Mouse (Mus musculus): ENCODE measurements at regions not wholly inside any gene's neighbourhood (a gene's known extent, or its start where the extent isn't known, plus 50 kb on each side); places are given as distances from the start of the nearest gene placed in this dataset.

- Histone ChIP-seq H3K4me3 (no peak overlapping the region), H3K9me3 (replicated peaks) (no peaks in the 10 kb centered on the region), H3K27me3 (replicated peaks) (no peaks in the 10 kb centered on the region), H3K4me2 (no peak overlapping the region), H3K4me1 (no peaks in the 10 kb centered on the region), H3K9ac (no peak overlapping the region), H3K36me3 (no peaks in the 10 kb centered on the region), H3K27ac (no peak overlapping the region)
- ATAC-seq: no peak
- WGBS (ENCODE audit: insufficient replicate concordance): 59% methylated on average over 6 of the region's 6 CpGs
Observed at GRCm38 (mm10) chr16:77384021-77384729, 217.7 kb downstream of the Gm11146 start.

GRCm38 (mm10) chr16:77382790-77383189, 219.1 kb downstream of the Gm11146 start:
- Histone ChIP-seq H3K36me3 (no peaks in the 10 kb centered on the region), H3K9me3 (replicated peaks) (no peaks in the 10 kb centered on the region), H3K4me2 (no peak overlapping the region), H3K4me3 (no peak overlapping the region), H3K9ac (no peak overlapping the region), H3K4me1 (no peaks in the 10 kb centered on the region), H3K27me3 (replicated peaks) (no peaks in the 10 kb centered on the region), H3K27ac (no peak overlapping the region)
- ATAC-seq: no peak
- WGBS (ENCODE audit: insufficient replicate concordance): 66% methylated on average over 2 of the region's 2 CpGs

- 51% methylated on average over 3 of the region's 3 CpGs for WGBS (ENCODE audit: insufficient replicate concordance)
- no peak overlapping the region for H3K9ac ChIP-seq
- no peak for ATAC-seq
Observed at GRCm38 (mm10) chr16:77372768-77373167, 229.1 kb downstream of the Gm11146 start.

GRCm38 (mm10) chr16:77369810-77370209, 232.1 kb downstream of the Gm11146 start:
- H3K27ac ChIP-seq: no peak overlapping the region
- no peak overlapping the region for H3K4me3 ChIP-seq
- no peak overlapping the region for H3K9ac ChIP-seq
- H3K27me3 ChIP-seq (replicated peaks): no peaks in the 10 kb centered on the region
- no peaks in the 10 kb centered on the region for H3K36me3 ChIP-seq
- no peaks in the 10 kb centered on the region for H3K9me3 ChIP-seq (replicated peaks)
- ATAC-seq: peak; percentile 49
- H3K4me2 ChIP-seq: no peak overlapping the region
- H3K4me1 ChIP-seq: no peaks in the 10 kb centered on the region
- WGBS (ENCODE audit: insufficient replicate concordance): 40% methylated on average over 2 of the region's 2 CpGs

More at GRCm38 (mm10) chr16:77372768-77373167, 229.1 kb downstream of the Gm11146 start:
- no peak overlapping the region for H3K27ac ChIP-seq
- no peaks in the 10 kb centered on the region for H3K27me3 ChIP-seq (replicated peaks)
- H3K4me2 ChIP-seq: no peak overlapping the region
- H3K9me3 ChIP-seq (replicated peaks): no peaks in the 10 kb centered on the region
- H3K4me1 ChIP-seq: no peaks in the 10 kb centered on the region
- H3K4me3 ChIP-seq: no peak overlapping the region
- no peaks in the 10 kb centered on the region for H3K36me3 ChIP-seq

- no peak overlapping the region for H3K4me2 ChIP-seq
- no peaks in the 10 kb centered on the region for H3K27me3 ChIP-seq (replicated peaks)
- no peak overlapping the region for H3K9ac ChIP-seq
- WGBS (ENCODE audit: insufficient replicate concordance): 22% methylated on average over 2 of the region's 2 CpGs
- no peak for ATAC-seq
- H3K4me1 ChIP-seq: no peaks in the 10 kb centered on the region
- no peaks in the 10 kb centered on the region for H3K9me3 ChIP-seq (replicated peaks)
- no peak overlapping the region for H3K4me3 ChIP-seq
- no peaks in the 10 kb centered on the region for H3K36me3 ChIP-seq
- H3K27ac ChIP-seq: no peak overlapping the region
Observed at GRCm38 (mm10) chr16:77365254-77365653, 236.6 kb downstream of the Gm11146 start.

- 55% methylated on average over 3 of the region's 3 CpGs for whole genome bisulfite sequencing (ENCODE audit: insufficient replicate concordance)
- Histone ChIP-seq H3K36me3 (no peaks in the 10 kb centered on the region), H3K9me3 (replicated peaks) (no peaks in the 10 kb centered on the region), H3K4me3 (no peak overlapping the region), H3K4me1 (no peaks in the 10 kb centered on the region), H3K4me2 (no peak overlapping the region), H3K27me3 (replicated peaks) (no peaks in the 10 kb centered on the region), H3K9ac (no peak overlapping the region), H3K27ac (no peak overlapping the region)
- ATAC-seq: no peak
Observed at GRCm38 (mm10) chr16:77364439-77364838, 237.5 kb downstream of the Gm11146 start.

- H3K4me3 ChIP-seq: no peak overlapping the region
- 82% methylated on average over 5 of the region's 5 CpGs for WGBS (ENCODE audit: insufficient replicate concordance)
Observed at GRCm38 (mm10) chr16:77359190-77359589, 242.7 kb downstream of the Gm11146 start.

GRCm38 (mm10) chr16:77355260-77355659, 246.6 kb downstream of the Gm11146 start:
- H3K27me3 ChIP-seq (replicated peaks): no peaks in the 10 kb centered on the region
- no peaks in the 10 kb centered on the region for H3K36me3 ChIP-seq
- no peak for ATAC-seq
- H3K27ac ChIP-seq: no peak overlapping the region
- no peaks in the 10 kb centered on the region for H3K4me1 ChIP-seq
- WGBS (ENCODE audit: insufficient replicate concordance): 79% methylated on average over 5 of the region's 5 CpGs
- H3K9me3 ChIP-seq (replicated peaks): no peaks in the 10 kb centered on the region
- H3K4me2 ChIP-seq: no peak overlapping the region
- no peak overlapping the region for H3K4me3 ChIP-seq
- no peak overlapping the region for H3K9ac ChIP-seq

More at GRCm38 (mm10) chr16:77359190-77359589, 242.7 kb downstream of the Gm11146 start:
- no peak overlapping the region for H3K4me2 ChIP-seq
- no peaks in the 10 kb centered on the region for H3K4me1 ChIP-seq
- H3K36me3 ChIP-seq: no peaks in the 10 kb centered on the region
- no peak for ATAC-seq
- H3K9ac ChIP-seq: no peak overlapping the region
- no peak overlapping the region for H3K27ac ChIP-seq
- no peaks in the 10 kb centered on the region for H3K27me3 ChIP-seq (replicated peaks)
- H3K9me3 ChIP-seq (replicated peaks): no peaks in the 10 kb centered on the region

- Histone ChIP-seq H3K9ac (no peak overlapping the region), H3K27ac (no peak overlapping the region), H3K4me3 (no peak overlapping the region), H3K36me3 (no peaks in the 10 kb centered on the region), H3K27me3 (replicated peaks) (no peaks in the 10 kb centered on the region), H3K4me1 (no peaks in the 10 kb centered on the region), H3K4me2 (no peak overlapping the region), H3K9me3 (replicated peaks) (no peaks in the 10 kb centered on the region)
- 71% methylated on average over 3 of the region's 3 CpGs for WGBS (ENCODE audit: insufficient replicate concordance)
- ATAC-seq: no peak
Observed at GRCm38 (mm10) chr16:77354201-77354712, 247.6 kb downstream of the Gm11146 start.

- H3K4me2 ChIP-seq: no peak overlapping the region
- no peaks in the 10 kb centered on the region for H3K27me3 ChIP-seq (replicated peaks)
- H3K27ac ChIP-seq: no peak overlapping the region
- no peak overlapping the region for H3K4me3 ChIP-seq
- H3K4me1 ChIP-seq: no peaks in the 10 kb centered on the region
- H3K36me3 ChIP-seq: no peaks in the 10 kb centered on the region
- H3K9ac ChIP-seq: no peak overlapping the region
- WGBS (ENCODE audit: insufficient replicate concordance): 35% methylated on average over 7 of the region's 7 CpGs
- ATAC-seq: no peak
- no peaks in the 10 kb centered on the region for H3K9me3 ChIP-seq (replicated peaks)
Observed at GRCm38 (mm10) chr16:77346128-77346527, 255.8 kb downstream of the Gm11146 start.

- WGBS (ENCODE audit: insufficient replicate concordance): 66% methylated on average over 6 of the region's 6 CpGs
- no peaks in the 10 kb centered on the region for H3K36me3 ChIP-seq
- no peak overlapping the region for H3K4me2 ChIP-seq
- H3K9ac ChIP-seq: no peak overlapping the region
- H3K4me1 ChIP-seq: no peaks in the 10 kb centered on the region
- H3K27ac ChIP-seq: no peak overlapping the region
- no peak for ATAC-seq
- H3K4me3 ChIP-seq: no peak overlapping the region
- no peaks in the 10 kb centered on the region for H3K9me3 ChIP-seq (replicated peaks)
- H3K27me3 ChIP-seq (replicated peaks): no peaks in the 10 kb centered on the region
Observed at GRCm38 (mm10) chr16:77332285-77332684, 269.6 kb downstream of the Gm11146 start.

GRCm38 (mm10) chr16:77330996-77331395, 270.9 kb downstream of the Gm11146 start:
- Histone ChIP-seq H3K9me3 (replicated peaks) (no peaks in the 10 kb centered on the region), H3K4me1 (no peaks in the 10 kb centered on the region), H3K4me2 (peak overlapping the region; percentile 36), H3K27me3 (replicated peaks) (no peaks in the 10 kb centered on the region), H3K9ac (no peak overlapping the region), H3K4me3 (0 out of 2 replicates have a peak overlapping the region, but pooled peaks have one; percentile 2), H3K27ac (peak overlapping the region; percentile 45; the same call in 1 of the 2 replicates), H3K36me3 (no peaks in the 10 kb centered on the region)
- no peak for ATAC-seq
- 47% methylated on average over 8 of the region's 8 CpGs for WGBS (ENCODE audit: insufficient replicate concordance)

Measured in liver, embryonic 12.5 days (tissue).